Mouse (Mus musculus): Measurements from ENCODE around the gene Gm19426. TPM values are rescaled to one million over a fixed set of nuclear protein-coding genes. Genes with fewer than 3 reads are reported as not detected.

Gm19426 gene
- polyA plus RNA-seq, 1 experiment from 2014 or later, result not detected

- WGBS (ENCODE audit: missing documents), result 50% methylated on average over 1 of the region's 1 CpGs
- Histone ChIP-seq H3K36me3 (ENCODE audit: inconsistent target) (no peaks in the 10 kb centered on the region), H3K4me3 (ENCODE audit: inconsistent target) (no peak overlapping the region), H3K27ac (no peak overlapping the region), H3K79me2 (ENCODE audit: inconsistent target) (no peaks in the 10 kb centered on the region)
Observed at GRCm38 (mm10) chr2:84762818-84763217, 19.4 kb upstream of the Gm19426 start.

- Histone ChIP-seq H3K4me3 (ENCODE audit: inconsistent target) (no peak overlapping the region), H3K36me3 (ENCODE audit: inconsistent target) (no peaks in the 10 kb centered on the region), H3K79me2 (ENCODE audit: inconsistent target) (no peaks in the 10 kb centered on the region), H3K27ac (no peak overlapping the region)
- WGBS (ENCODE audit: missing documents), result 67% methylated on average over 4 of the region's 4 CpGs
Observed at GRCm38 (mm10) chr2:84762295-84762694, 18.8 kb upstream of the Gm19426 start.

DNA sequence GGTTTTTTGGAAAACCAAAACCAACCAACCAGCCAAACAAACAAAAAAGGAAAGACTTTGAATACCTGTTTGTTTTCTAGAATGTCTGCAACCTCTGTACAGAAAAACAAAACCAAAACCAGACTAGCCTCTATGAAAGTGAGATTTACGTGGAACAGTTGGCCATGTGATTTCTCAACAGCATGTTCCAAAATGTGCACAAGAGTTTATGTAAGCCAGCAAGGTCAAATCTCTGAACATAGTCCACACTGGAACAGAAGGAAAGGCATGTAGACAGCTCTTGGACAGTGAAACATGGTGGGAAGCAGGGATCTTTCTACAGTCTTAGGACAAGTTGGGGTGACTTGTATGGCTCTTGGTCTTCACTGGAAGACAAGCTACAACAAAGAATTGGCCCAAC, 18.4 kb upstream of the Gm19426 start:
- no peak overlapping the region for H3K4me3 ChIP-seq (ENCODE audit: inconsistent target)
- WGBS (ENCODE audit: missing documents), result 70% methylated on average over 1 of the region's 1 CpGs
- no peaks in the 10 kb centered on the region for H3K36me3 ChIP-seq (ENCODE audit: inconsistent target)
- no peaks in the 10 kb centered on the region for H3K79me2 ChIP-seq (ENCODE audit: inconsistent target)
- H3K27ac ChIP-seq, result no peak overlapping the region

DNA sequence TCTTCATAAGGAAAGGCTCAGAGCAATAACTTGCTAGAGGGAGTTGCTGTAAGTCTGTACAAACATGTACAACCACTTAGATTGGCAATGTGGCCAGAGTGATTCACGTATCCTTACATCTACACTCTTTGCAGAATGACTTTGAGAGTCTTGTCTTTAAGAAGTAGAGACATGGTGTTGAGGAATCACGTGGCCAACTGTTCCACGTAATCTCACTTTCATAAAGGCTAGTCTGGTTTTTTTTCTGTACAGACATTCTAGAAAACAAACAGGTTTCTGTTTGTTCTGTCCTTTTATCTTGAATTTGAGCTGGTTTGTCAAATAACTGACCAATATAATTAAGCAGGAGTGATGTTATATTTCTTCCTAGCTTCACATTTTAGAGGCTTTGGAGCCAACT, 17.9 kb upstream of the Gm19426 start:
- Histone ChIP-seq H3K4me3 (ENCODE audit: inconsistent target) (no peak overlapping the region), H3K79me2 (ENCODE audit: inconsistent target) (no peaks in the 10 kb centered on the region), H3K36me3 (ENCODE audit: inconsistent target) (no peaks in the 10 kb centered on the region), H3K27ac (no peak overlapping the region)
- 91% methylated on average over 3 of the region's 3 CpGs for WGBS (ENCODE audit: missing documents)

- Histone ChIP-seq H3K36me3 (ENCODE audit: inconsistent target) (no peaks in the 10 kb centered on the region), H3K4me3 (ENCODE audit: inconsistent target) (no peak overlapping the region), H3K27ac (no peak overlapping the region), H3K79me2 (ENCODE audit: inconsistent target) (no peaks in the 10 kb centered on the region)
- 77% methylated on average over 8 of the region's 8 CpGs for WGBS (ENCODE audit: missing documents)
Observed at GRCm38 (mm10) chr2:84760777-84761176, 17.3 kb upstream of the Gm19426 start.

DNA sequence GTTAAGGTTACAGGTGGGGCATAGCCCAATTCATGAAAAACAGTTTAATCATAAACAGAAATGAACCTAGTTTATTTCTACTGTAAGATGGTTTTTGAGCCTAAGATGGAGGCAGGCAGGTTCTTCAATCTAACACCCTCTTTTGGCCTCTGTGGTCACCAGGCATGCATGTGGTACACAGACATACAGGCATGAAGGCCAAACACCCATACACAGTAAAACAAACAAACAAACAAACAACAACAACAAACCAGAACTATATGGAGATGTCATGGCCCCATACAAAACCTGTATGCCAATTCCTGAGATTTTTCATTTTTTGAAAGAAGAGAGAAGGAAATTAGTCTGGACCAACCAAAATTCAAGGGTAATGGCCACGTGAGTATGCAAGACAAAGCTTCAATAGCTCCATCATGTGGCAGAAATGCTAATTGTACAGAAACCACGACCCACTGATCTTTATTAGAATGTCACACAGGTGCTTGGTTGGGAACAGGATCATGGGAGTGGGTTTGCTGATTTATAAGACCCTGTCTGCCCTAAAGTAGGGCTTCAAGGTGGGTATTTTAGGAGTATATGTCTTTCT, 15.2 kb upstream of the Gm19426 start:
- H3K79me2 ChIP-seq (ENCODE audit: inconsistent target), result no peaks in the 10 kb centered on the region
- no peaks in the 10 kb centered on the region for H3K36me3 ChIP-seq (ENCODE audit: inconsistent target)
- WGBS (ENCODE audit: missing documents), result 16% methylated on average over 2 of the region's 2 CpGs
- no peak overlapping the region for H3K4me3 ChIP-seq (ENCODE audit: inconsistent target)
- H3K27ac ChIP-seq, result no peak overlapping the region

DNA sequence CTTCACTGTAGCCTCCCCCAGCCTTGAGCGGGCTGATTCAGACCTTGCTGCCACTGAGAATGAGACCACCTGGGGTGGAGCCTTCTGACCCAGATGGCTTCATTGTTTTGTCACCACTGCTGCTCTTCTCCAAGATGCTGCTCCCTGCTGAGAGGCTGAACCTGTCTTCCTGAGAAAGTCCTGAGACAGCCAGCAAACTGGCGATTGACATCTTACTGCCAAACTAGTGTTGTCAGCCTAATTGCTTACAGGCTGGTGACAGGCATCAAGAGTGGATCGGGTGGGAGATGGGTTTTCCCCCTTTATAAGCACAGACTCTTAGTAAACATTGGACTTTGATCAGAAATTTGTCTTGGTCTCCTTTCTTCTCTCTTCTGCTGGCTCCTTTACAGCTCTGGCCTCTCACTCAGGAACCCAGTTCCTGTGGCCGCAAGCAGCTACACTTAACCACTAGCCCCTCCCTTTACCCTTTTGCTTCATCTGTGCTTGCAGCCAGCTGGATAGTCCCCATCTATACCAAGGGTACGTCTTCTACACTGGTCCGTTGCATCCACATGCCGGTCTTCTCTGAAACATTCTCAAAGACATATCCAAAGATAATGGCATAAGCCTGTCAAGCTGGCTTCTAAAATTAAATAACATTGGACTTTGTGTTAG, 13.7 kb upstream of the Gm19426 start:
- Histone ChIP-seq H3K79me2 (ENCODE audit: inconsistent target) (no peaks in the 10 kb centered on the region), H3K4me3 (ENCODE audit: inconsistent target) (no peak overlapping the region), H3K36me3 (ENCODE audit: inconsistent target) (no peaks in the 10 kb centered on the region), H3K27ac (no peak overlapping the region)
- 64% methylated on average over 7 of the region's 7 CpGs for WGBS (ENCODE audit: missing documents)

DNA sequence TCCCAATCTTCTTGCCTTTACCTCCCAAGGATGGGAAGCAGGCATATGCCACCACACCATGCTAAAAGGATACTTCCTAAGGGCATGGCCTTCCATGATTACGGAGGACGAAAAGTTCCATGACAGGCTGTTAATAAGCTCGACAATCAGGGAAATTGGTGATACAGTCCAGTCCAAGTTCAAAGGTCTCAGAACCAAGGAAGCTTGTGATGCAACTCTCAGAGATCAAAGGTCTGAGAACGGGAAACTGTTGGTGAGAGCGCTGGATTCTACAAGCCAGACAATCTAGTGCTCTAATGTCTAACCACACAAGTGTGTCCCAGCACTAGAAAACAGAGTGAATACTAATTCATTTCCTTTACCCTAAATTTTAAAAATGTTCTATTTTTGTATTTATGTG, 12.8 kb upstream of the Gm19426 start:
- Histone ChIP-seq H3K79me2 (ENCODE audit: inconsistent target) (no peaks in the 10 kb centered on the region), H3K27ac (no peak overlapping the region), H3K36me3 (ENCODE audit: inconsistent target) (no peaks in the 10 kb centered on the region), H3K4me3 (ENCODE audit: inconsistent target) (no peak overlapping the region)
- 90% methylated on average over 5 of the region's 5 CpGs for WGBS (ENCODE audit: missing documents)

GRCm38 (mm10) chr2:84750115-84750514, 6.7 kb upstream of the Gm19426 start:
- H3K27ac ChIP-seq, result no peak overlapping the region
- 86% methylated on average over 6 of the region's 6 CpGs for WGBS (ENCODE audit: missing documents)

GRCm38 (mm10) chr2:84744126-84744525, 671 bp upstream of the Gm19426 start:
- Histone ChIP-seq H3K79me2 (ENCODE audit: inconsistent target) (no peaks in the 10 kb centered on the region), H3K4me3 (ENCODE audit: inconsistent target) (no peak overlapping the region), H3K36me3 (ENCODE audit: inconsistent target) (no peaks in the 10 kb centered on the region), H3K27ac (no peak overlapping the region)
- 39% methylated on average over 10 of the region's 10 CpGs for WGBS (ENCODE audit: missing documents)

More at GRCm38 (mm10) chr2:84750115-84750514, 6.7 kb upstream of the Gm19426 start:
- H3K79me2 ChIP-seq (ENCODE audit: inconsistent target), result no peaks in the 10 kb centered on the region
- H3K4me3 ChIP-seq (ENCODE audit: inconsistent target), result no peak overlapping the region
- no peaks in the 10 kb centered on the region for H3K36me3 ChIP-seq (ENCODE audit: inconsistent target)

DNA sequence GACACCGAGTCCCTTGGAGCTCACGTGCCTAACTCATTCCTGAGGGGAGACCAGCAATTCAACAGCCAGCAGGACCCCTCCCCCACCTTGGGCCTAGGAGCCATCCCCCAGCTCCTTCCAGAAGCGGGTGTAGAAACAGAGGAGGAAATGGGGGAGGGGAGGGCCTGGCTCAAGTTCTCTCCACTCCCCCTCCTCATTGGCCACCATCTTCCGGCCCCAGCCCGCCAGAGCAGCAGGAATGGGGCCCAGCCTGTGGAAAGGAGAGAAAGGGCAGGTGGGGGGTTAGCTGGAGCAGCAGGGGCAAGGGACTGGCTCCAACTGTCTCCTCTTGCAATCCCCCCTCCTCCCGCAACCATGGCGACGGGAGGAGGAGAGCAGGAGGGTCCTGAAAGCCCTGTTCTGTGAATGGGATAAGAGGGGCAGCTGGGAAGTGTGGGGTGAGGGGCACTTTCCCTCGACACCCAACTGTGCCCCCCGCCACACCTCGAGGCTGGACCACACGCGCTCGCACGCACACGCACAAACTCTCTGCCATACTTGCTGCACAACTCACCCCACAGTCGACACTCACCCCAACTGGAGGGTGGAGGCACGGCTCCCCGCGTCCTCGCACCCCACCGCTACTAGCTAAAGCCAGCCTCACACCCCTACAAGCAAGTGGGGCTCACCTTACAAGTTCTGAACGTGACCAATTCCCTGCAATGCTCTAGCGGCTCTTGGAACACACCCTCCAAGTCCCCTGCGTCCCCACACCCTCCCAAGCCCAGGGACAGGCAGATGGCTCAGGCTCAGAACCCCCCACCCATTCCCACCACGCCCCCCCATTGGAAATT, 788 bp downstream of the Gm19426 start:
- Histone ChIP-seq H3K27ac (no peak overlapping the region), H3K79me2 (ENCODE audit: inconsistent target) (no peaks in the 10 kb centered on the region), H3K4me3 (ENCODE audit: inconsistent target) (peak overlapping the region; percentile 5; the same call in 1 of the 2 replicates), H3K36me3 (ENCODE audit: inconsistent target) (no peaks in the 10 kb centered on the region)
- WGBS (ENCODE audit: missing documents), result 29% methylated on average over 25 of the region's 26 CpGs

DNA sequence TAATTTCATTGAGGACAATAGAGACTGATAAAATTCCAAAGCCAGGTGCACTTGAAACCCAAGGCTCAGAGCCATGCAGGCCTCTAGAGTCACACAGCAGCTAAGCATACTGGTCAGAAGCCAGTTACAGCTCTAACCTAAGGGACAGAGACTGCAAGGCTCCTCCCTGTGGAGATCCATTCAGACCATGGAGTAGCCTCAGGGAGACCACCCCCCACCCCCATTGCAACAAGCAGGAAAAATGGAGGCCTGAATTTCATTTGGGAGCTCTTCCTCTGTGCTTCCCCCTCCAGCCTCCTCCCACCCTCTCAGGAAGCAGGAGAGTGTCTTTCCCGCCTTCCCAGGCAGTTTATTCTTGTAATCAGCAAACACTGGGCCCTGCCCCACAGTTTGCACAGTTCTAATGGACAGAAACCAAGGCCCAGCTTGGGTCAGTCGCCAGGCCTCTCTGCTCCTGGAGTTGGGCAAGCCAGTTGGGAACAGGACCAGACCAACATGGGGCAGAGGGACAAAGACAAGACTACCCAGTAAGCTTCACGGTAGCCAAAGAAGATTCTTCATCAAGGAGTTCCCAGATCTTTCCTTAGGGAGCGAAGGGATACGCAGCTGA, 1.5 kb downstream of the Gm19426 start:
- Histone ChIP-seq H3K4me3 (ENCODE audit: inconsistent target) (no peak overlapping the region), H3K36me3 (ENCODE audit: inconsistent target) (no peaks in the 10 kb centered on the region), H3K79me2 (ENCODE audit: inconsistent target) (no peaks in the 10 kb centered on the region), H3K27ac (no peak overlapping the region)
- 88% methylated on average over 5 of the region's 5 CpGs for WGBS (ENCODE audit: missing documents)

DNA sequence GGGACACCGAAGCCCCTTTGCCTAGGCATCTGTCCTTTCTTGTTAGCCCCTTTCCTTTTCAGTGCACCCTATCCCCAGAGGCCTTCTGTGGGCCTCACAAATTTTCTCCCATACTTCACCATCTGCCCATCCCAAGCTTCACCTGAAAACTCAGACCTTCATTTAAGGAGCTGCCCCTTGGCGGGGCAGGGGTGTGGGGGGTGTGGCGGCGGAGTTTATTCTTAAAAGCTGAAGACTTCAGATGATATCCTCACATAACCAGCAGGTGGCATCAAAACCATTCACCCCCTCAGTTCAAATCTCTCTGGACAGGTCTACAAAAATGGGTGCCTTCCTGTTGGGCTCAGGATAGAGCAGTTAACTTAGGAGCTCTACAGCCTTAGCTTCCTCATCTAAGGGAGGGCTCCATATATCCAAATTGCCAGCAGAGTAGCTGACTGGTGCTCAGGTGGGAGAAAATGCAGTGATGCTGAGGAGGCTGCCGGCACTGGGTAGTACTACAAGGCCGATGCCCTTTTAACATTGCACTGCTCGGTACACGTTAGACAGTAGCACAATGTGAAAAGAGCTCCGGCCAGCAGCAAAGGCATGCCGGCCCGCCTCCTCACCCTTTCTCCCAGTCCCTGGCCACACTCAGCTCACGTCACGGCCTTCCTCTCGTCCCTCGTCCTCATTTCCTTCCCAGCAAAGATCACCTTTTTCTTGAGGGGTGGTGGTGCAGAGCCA, 2.7 kb downstream of the Gm19426 start:
- H3K36me3 ChIP-seq (ENCODE audit: inconsistent target), result no peaks in the 10 kb centered on the region

DNA sequence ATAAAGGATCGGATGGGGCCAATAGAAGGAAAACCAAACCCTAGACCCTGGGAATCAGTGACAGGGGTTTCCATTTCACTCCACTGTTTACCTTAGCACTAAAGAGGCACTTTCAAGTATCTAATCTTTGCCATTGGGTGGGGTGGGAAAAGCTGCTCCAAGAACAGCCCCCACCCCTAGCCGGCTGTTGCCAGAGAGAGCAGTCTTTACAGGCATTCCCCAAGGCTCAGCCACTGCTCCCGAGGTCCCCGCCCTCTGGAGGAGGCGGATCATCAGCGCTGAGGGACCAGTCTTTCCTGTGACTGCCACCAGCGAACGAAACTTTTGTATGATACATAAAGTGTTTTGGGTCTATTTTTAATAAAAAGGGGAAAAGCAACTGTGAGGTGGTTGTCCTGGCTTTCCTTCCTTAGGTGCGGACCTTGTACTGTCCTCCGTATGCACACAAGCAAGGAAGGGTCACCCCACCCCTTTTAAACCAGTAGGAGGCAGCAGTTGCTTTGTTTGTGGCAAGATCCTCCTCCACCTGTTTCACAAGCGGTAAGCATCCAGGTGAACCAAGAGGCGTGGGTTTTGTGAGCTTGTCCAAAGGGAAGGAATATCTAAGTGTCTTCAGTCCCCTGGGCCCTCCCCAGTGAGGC, 5.1 kb downstream of the Gm19426 start:
- WGBS (ENCODE audit: missing documents), result 20% methylated on average over 12 of the region's 12 CpGs
- Histone ChIP-seq H3K36me3 (ENCODE audit: inconsistent target) (no peaks in the 10 kb centered on the region), H3K79me2 (ENCODE audit: inconsistent target) (no peaks in the 10 kb centered on the region), H3K4me3 (ENCODE audit: inconsistent target) (no peak overlapping the region), H3K27ac (no peak overlapping the region)

More for the DNA sequence above, 2.7 kb downstream of the Gm19426 start:
- no peaks in the 10 kb centered on the region for H3K79me2 ChIP-seq (ENCODE audit: inconsistent target)
- H3K4me3 ChIP-seq (ENCODE audit: inconsistent target), result no peak overlapping the region
- H3K27ac ChIP-seq, result no peak overlapping the region
- WGBS (ENCODE audit: missing documents), result 89% methylated on average over 15 of the region's 15 CpGs

Data from macrophage (primary cell).